ENCODE assay signal across 22 mouse cellular contexts in the genomic region with DNA sequence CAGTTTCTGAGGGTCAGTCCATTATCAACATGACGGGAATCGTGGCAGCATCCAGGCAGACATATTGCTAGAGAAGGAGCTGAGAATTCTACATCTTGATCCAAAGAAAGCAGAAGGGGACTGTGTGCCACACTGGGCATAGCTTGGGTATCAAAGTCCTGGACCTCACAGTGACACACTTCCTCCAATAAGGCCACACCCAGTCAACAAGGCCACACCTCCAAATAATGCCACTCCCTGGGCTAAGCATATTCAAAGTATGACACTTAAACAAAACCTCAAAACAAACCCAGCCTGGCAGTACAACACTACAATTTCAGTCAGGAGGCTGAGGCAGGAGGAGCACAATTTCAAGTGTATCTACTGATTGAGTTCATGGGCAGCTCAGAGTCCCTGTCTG. TPM values are rescaled to one million over a fixed set of nuclear protein-coding genes. Genes with fewer than 3 reads are reported as not detected.
DNase-seq lines count a peak whose midpoint lies in the region; ATAC-seq and TF ChIP-seq lines count a peak whose summit lies in the region.
"Had no signal": no experiment of that assay in that cellular context is flagged by ENCODE, and none has a peak within 500 bp of the region (broad histone marks: within the 10 kb centered on the region; RNA-seq: fewer than 3 reads in every experiment).

No protein-coding gene starts in this region.

- 0 out of 2 replicates have a peak, but pooled peaks cover 3% of the 10 kb centered on the region for H3K9me3 ChIP-seq in intestine, postnatal 0 days (ENCODE audit: control insufficient read depth)
- peaks cover 3% of the 10 kb centered on the region; the same call in 1 of the 2 replicates for H3K9me3 ChIP-seq in intestine, embryonic 16.5 days (ENCODE audit: control insufficient read depth, low read length)
- 0 out of 2 replicates have a peak, but pooled peaks cover 3% of the 10 kb centered on the region for H3K9me3 ChIP-seq in stomach, postnatal 0 days (ENCODE audit: control insufficient read depth, low read length)
- H3K9me3 ChIP-seq in forebrain, embryonic 16.5 days (ENCODE audit: control insufficient read depth, low read length) = no peaks in the 10 kb centered on the region
- H3K9me3 ChIP-seq: embryonic facial prominence, embryonic 15.5 days had no signal

- H3K36me3 ChIP-seq in intestine, postnatal 0 days (ENCODE audit: control insufficient read depth, insufficient read depth) = no peaks in the 10 kb centered on the region
- no peaks in the 10 kb centered on the region for H3K36me3 ChIP-seq in intestine, embryonic 16.5 days (ENCODE audit: control insufficient read depth, insufficient read depth, low read length)
- no peaks in the 10 kb centered on the region for H3K36me3 ChIP-seq in stomach, postnatal 0 days (ENCODE audit: control insufficient read depth, insufficient read depth, low read length)
- H3K36me3 ChIP-seq in forebrain, embryonic 16.5 days (ENCODE audit: control insufficient read depth, insufficient read depth) = no peaks in the 10 kb centered on the region
- H3K36me3 ChIP-seq: embryonic facial prominence, embryonic 13.5 days; embryonic facial prominence, embryonic 15.5 days; forebrain, embryonic 12.5 days had no signal

- no peak overlapping the region for H3K27ac ChIP-seq in intestine, postnatal 0 days (ENCODE audit: low read depth, low read length)
- H3K27ac ChIP-seq in intestine, embryonic 16.5 days (ENCODE audit: low read length) = no peak overlapping the region
- no peak overlapping the region for H3K27ac ChIP-seq in stomach, postnatal 0 days (replicated peaks)
- H3K27ac ChIP-seq in forebrain, embryonic 16.5 days (ENCODE audit: low read length) = no peak overlapping the region
- H3K27ac ChIP-seq: embryonic facial prominence, embryonic 13.5 days; embryonic facial prominence, embryonic 15.5 days; forebrain, embryonic 10.5 days; forebrain, embryonic 12.5 days had no signal

- H3K9ac ChIP-seq in intestine, postnatal 0 days (ENCODE audit: low read depth, low read length) = no peak overlapping the region
- no peak overlapping the region for H3K9ac ChIP-seq in intestine, embryonic 16.5 days (ENCODE audit: low read depth, low read length)
- H3K9ac ChIP-seq in stomach, postnatal 0 days (ENCODE audit: low read length) = no peak overlapping the region
- no peak overlapping the region for H3K9ac ChIP-seq in forebrain, embryonic 16.5 days (replicated peaks; ENCODE audit: low read depth, low read length)
- H3K9ac ChIP-seq: embryonic facial prominence, embryonic 13.5 days; embryonic facial prominence, embryonic 15.5 days; forebrain, embryonic 12.5 days; forebrain, postnatal 0 days had no signal

- TF ChIP-seq CTCF in intestine, postnatal 0 days (IDR thresholded peaks at IDR 0.05; ENCODE audit: low read depth) = no peak
- no peak for TF ChIP-seq CTCF in stomach, postnatal 0 days (IDR thresholded peaks at IDR 0.05; ENCODE audit: low read depth)

- no peaks in the 10 kb centered on the region for H3K27me3 ChIP-seq in intestine, postnatal 0 days (replicated peaks; ENCODE audit: control insufficient read depth, insufficient read depth, low read length)
- no peaks in the 10 kb centered on the region for H3K27me3 ChIP-seq in intestine, embryonic 16.5 days (replicated peaks; ENCODE audit: control insufficient read depth, insufficient read depth, low read length)
- no peaks in the 10 kb centered on the region for H3K27me3 ChIP-seq in stomach, postnatal 0 days (ENCODE audit: control insufficient read depth, insufficient read depth, low read length)
- H3K27me3 ChIP-seq in forebrain, embryonic 16.5 days (replicated peaks; ENCODE audit: control insufficient read depth, insufficient read depth, low read length) = no peaks in the 10 kb centered on the region
- H3K27me3 ChIP-seq: embryonic facial prominence, embryonic 13.5 days; embryonic facial prominence, embryonic 15.5 days; forebrain, embryonic 12.5 days had no signal

- DNase-seq in A20 (ENCODE audit: low read depth, low spot score) = peak; percentile 71
- DNase-seq in stomach, postnatal 0 days (ENCODE audit: low spot score) = no peak
- DNase-seq: adrenal gland, adult 2 months; adrenal gland, postnatal 10 days; adrenal gland, postnatal 25 days; cerebellum, adult 11 months; cerebellum, adult 18-20 months; cerebellum, adult 8-10 months; cerebellum, adult 9-11 months; cerebellum, postnatal 14 days; cerebellum, postnatal 36 days; embryo, embryonic 11 days; forebrain, postnatal 0 days had no signal

- WGBS in intestine, postnatal 0 days = 96% methylated on average over 2 of the region's 2 CpGs
- 97% methylated on average over 2 of the region's 2 CpGs for WGBS in intestine, embryonic 16.5 days
- WGBS in stomach, postnatal 0 days = 95% methylated on average over 2 of the region's 2 CpGs
- WGBS in forebrain, embryonic 16.5 days = 97% methylated on average over 2 of the region's 2 CpGs

- peak; percentile 68; the same call in 1 of the 2 replicates for ATAC-seq in intestine, postnatal 0 days
- no peak for ATAC-seq in intestine, embryonic 16.5 days
- peak; percentile 48 for ATAC-seq in stomach, postnatal 0 days (ENCODE audit: low FRiP score, low TSS enrichment)
- ATAC-seq in forebrain, embryonic 16.5 days = no peak
- ATAC-seq: forebrain, embryonic 14.5 days; forebrain, postnatal 0 days had no signal

- no peak overlapping the region for H3K4me3 ChIP-seq in intestine, postnatal 0 days (ENCODE audit: low read depth, low read length)
- H3K4me3 ChIP-seq in intestine, embryonic 16.5 days (ENCODE audit: low read length) = no peak overlapping the region
- H3K4me3 ChIP-seq in stomach, postnatal 0 days (ENCODE audit: low read depth, low read length) = no peak overlapping the region
- H3K4me3 ChIP-seq in forebrain, embryonic 16.5 days (replicated peaks; ENCODE audit: low read length) = no peak overlapping the region
- H3K4me3 ChIP-seq: embryonic facial prominence, embryonic 13.5 days; embryonic facial prominence, embryonic 15.5 days; erythroblast, embryonic 14.5 days; forebrain, embryonic 10.5 days; forebrain, embryonic 12.5 days had no signal

- H3K4me2 ChIP-seq in intestine, postnatal 0 days (replicated peaks; ENCODE audit: low read depth) = no peak overlapping the region
- H3K4me2 ChIP-seq in intestine, embryonic 16.5 days (ENCODE audit: low read depth, low read length) = no peak overlapping the region
- no peak overlapping the region for H3K4me2 ChIP-seq in stomach, postnatal 0 days (replicated peaks; ENCODE audit: low read depth)
- no peak overlapping the region for H3K4me2 ChIP-seq in forebrain, embryonic 16.5 days (ENCODE audit: low read length)
- H3K4me2 ChIP-seq: embryonic facial prominence, embryonic 13.5 days; embryonic facial prominence, embryonic 15.5 days; forebrain, embryonic 12.5 days had no signal

- no peaks in the 10 kb centered on the region for H3K4me1 ChIP-seq in intestine, postnatal 0 days (replicated peaks; ENCODE audit: control insufficient read depth, insufficient read depth, low read length)
- H3K4me1 ChIP-seq in intestine, embryonic 16.5 days (ENCODE audit: control insufficient read depth, insufficient read depth, low read length) = no peaks in the 10 kb centered on the region
- no peaks in the 10 kb centered on the region for H3K4me1 ChIP-seq in stomach, postnatal 0 days (replicated peaks; ENCODE audit: control insufficient read depth, insufficient read depth)
- H3K4me1 ChIP-seq in forebrain, embryonic 16.5 days (replicated peaks; ENCODE audit: control insufficient read depth, insufficient read depth, low read length) = no peaks in the 10 kb centered on the region
- H3K4me1 ChIP-seq: embryonic facial prominence, embryonic 13.5 days; embryonic facial prominence, embryonic 15.5 days; forebrain, embryonic 12.5 days had no signal

- no peak for TF ChIP-seq EP300 in stomach, postnatal 0 days (optimal IDR thresholded peaks at IDR 0.05)

RNA-seq across cellular contexts. Expression of a gene that starts 7.3 kb away (rescaled TPM):
- polyA plus RNA-seq in intestine, postnatal 0 days (2015; fragmentation: Nextera tagmentation; extraction: Ambion mirVana) = 16.8 and 18.9 TPM in 2 replicates
- 11.8 and 12.8 TPM in 2 replicates for polyA plus RNA-seq in intestine, embryonic 16.5 days (2015; fragmentation: Nextera tagmentation; extraction: Ambion mirVana)
- 28.6 and 32.8 TPM in 2 replicates for polyA plus RNA-seq in stomach, postnatal 0 days (2015; fragmentation: Nextera tagmentation; extraction: Ambion mirVana)
- 11.4 and 11.8 TPM in 2 replicates for polyA plus RNA-seq in forebrain, embryonic 16.5 days (2015; fragmentation: Nextera tagmentation; extraction: Ambion mirVana)

Comparison
In these comparisons a context has a peak if more than half of its experiments do, and no peak if none do; other contexts are left out.
1. ATAC-seq: peak in intestine, postnatal 0 days (single experiment) and stomach, postnatal 0 days (single experiment); none in intestine, embryonic 16.5 days (single experiment) and forebrain, embryonic 16.5 days (single experiment).